Mouse (Mus musculus) thymus, postnatal 10 days (tissue): ENCODE data around the gene Olfr1420.
A peak's percentile ranks its signal among the peaks of the same experiment; 100 is the strongest.
"Not testable (repeated sequence)": the region's sequence is repeated elsewhere in the genome, so short reads cannot be mapped to it uniquely, and the experiment has no call there.

ENCODE experiments used
- DNase-seq, 2 experiments: peaks; one replicate each; pipeline ENCODE4 v3.0.0; 2021; ENCODE audit warnings: low spot score in 2 of 2

The Olfr1420 gene

GRCm38 (mm10) chr19:11886265-11886664 is at the start of gene Olfr1420:
Gene Olfr1420 (plus strand): TSS chr19:11886565.
- no peak for DNase-seq

DNA sequence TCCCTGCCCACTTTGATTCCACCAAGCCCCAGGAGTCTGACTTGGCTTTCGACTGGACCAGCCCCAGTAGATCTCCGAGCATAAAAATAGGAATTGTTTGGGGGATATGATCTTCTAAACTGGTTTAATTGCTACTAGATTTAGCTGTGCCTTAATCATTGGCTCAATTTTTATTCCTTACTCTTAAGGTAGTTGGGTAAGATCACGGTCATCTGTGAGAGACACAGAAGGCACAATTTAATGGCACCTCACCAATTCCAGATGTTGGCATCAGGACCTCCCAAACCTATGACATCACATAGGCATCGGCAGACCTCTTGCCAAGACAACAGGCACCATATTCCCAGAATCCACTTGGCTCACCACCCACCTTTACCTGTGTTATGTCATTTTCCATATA is 47.2 kb upstream of the Olfr1420 start, which contains the start of gene Olfr1417:
Gene Olfr1417 (minus strand): TSS at position 101 of the 400 bp plus-strand sequence.
- DNase-seq = no peak

- DNase-seq = no peak
These were observed 40.0 kb upstream of the Olfr1420 start for GRCm38 (mm10) chr19:11846333-11846732.

DNA sequence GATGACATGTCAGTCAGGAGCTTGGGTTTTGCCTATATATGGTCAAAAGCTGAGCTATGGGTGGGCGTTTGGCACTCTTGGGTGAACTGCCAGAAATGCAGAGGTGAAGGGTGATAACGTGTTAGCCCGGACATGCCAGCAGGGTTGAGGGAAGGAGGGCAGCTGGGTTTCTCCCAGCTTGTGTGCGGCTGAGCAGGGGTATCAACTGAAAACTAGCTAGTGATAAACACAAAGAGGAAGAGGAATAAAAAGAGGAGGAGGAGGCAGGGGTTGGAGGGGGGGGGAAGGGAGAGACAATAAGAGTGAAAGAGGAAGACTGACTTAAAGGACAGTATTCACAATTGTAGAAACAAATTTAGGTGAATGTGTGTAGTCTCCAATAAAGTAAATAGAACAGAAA is 33.7 kb upstream of the Olfr1420 start:
- DNase-seq = no peak

- DNase-seq = no peak
These were observed 31.5 kb upstream of the Olfr1420 start for GRCm38 (mm10) chr19:11854821-11855220.

- no peak for DNase-seq
These were observed 29.9 kb upstream of the Olfr1420 start for GRCm38 (mm10) chr19:11856506-11856905.

DNA sequence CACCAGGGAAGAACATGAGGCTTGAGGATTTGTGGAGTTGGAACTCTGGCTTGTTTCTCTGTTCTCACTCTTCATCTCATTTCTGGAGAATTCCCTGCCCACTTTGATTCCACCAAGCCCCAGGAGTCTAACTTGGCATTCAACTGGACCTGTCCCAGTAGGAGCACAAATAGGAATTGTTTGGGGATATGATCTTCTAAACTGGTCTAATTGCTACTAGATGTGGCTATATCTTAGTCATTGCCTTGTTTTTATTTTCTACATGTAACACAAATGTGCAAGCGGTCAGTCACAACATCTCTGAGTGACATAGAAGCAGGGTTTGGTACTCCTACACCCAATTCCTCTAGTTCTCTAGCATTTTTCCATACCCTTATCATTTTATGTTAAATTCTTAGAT is 25.4 kb upstream of the Olfr1420 start, which contains the start of gene Olfr1418:
Gene Olfr1418 (minus strand): TSS at position 101 of the 400 bp plus-strand sequence.
- no peak for DNase-seq

DNA sequence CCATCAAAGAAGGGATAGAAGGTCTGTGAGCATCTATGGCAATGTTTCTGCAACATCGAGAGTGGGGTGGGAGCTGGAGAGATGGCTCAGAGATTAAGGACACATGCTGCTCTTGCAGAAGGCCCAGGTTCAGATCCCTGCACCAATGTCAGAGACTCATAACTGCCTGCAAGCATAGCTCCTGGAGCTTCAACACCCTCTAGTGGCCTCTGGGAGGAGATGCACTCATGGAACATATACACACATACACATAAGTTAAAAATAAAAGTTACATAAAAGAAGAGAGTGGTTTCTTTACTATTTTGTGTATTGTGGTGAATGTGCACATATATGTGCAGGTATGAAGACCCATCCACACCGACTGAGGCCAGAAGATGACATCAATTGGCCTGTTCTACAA is 18.5 kb upstream of the Olfr1420 start:
- DNase-seq = no peak

- DNase-seq = no peak
These were observed 11.4 kb upstream of the Olfr1420 start, which contains the start of gene Olfr1419 for GRCm38 (mm10) chr19:11875006-11875405. Gene Olfr1419 (minus strand): TSS chr19:11875106.

DNA sequence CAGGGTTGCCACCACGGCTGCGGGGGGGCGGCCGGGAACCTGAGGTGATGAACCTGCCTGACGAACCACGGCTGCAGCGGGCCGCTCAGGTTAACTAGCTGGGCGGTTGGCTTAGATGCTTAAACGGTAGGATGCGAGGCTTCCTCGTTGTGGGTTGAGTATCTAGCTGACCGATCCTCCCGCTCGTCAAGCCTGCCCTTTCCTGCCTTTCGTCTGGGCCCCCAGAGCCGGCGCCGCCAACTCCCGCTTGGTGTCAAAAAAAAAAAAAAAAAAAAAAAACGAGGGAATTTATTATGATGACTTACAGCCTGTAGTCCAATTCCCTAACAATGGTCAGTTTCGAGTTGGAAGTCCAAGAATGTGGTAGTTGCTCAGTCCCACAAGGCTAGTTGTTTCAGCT is 8.0 kb upstream of the Olfr1420 start:
- DNase-seq = not testable (repeated sequence)

DNA sequence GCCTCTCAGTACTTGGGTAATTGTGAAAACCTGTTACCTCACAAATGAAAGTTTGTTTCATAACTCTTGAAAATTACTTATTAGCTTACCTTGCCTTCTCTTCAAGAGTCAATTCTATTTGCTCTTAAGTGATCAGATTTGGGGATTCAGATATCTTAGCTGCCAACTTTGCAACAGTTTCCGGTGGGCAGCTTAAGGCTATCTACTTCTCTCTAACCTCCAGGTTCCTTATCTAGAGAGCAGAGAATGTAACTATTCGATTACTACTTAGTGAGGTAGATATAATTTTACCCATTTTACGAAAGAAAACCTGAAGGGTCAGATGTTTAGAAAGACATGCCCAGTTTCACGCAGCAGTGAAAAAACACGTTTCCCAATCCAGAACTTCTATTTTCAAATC is 24.7 kb downstream of the Olfr1420 start:
- DNase-seq = no peak

GRCm38 (mm10) chr19:11911603-11912002 is 25.2 kb downstream of the Olfr1420 start:
- peak in 1 of 2 experiments; percentile 10 for DNase-seq

DNA sequence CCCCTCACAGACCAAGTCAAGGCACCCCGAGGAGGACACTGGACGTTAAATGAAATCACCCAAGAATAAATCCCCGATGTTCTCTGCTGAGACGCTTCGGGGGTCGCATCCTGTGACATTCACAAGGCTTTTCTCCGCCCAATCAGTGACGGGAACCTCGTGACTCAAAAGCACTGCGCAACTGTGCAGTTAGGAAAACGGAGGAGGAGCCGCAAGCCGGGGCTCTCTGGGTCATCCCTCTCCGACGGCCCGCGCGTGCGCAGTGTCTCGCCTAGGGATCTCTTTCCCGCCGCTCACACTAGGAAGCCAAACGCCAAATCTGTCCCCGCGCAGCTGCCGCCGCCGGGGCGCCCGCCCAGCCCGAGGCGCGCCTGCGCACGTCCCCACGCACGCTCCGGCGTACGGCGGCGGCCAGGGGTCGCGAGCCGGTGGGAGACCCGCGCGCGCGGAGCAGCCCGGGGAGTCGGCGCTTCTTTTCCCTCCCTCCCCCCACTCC is 25.7 kb downstream of the Olfr1420 start, which contains the start of gene Patl1:
Gene Patl1 (plus strand): TSS at position 363 of the 496 bp plus-strand sequence.
- peak; percentile 98 for DNase-seq

GRCm38 (mm10) chr19:11912533-11913121 is 26.3 kb downstream of the Olfr1420 start:
- peak; percentile 41 to 57 for DNase-seq

DNA sequence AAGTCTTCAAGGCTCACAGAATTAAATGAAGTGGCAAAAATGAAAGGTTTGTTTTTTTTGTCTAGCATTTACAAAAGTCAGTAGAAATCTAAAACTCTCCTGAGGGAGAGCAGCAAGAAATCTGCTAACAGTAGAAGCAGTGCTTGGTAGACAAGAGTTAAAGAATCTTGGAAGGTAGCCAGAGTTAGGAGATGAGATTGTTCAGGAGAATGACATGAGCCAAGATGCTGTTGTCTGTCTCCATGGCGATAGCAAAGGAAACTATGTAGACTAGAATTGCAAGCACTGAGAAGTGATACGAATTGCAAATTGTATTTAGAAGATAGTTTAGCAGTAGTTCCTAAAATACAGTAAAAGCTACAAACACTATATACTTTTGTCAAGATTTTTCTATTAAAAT is 29.4 kb downstream of the Olfr1420 start:
- DNase-seq = no peak

- DNase-seq = no peak
These were observed 35.7 kb downstream of the Olfr1420 start for GRCm38 (mm10) chr19:11922068-11922467.

DNA sequence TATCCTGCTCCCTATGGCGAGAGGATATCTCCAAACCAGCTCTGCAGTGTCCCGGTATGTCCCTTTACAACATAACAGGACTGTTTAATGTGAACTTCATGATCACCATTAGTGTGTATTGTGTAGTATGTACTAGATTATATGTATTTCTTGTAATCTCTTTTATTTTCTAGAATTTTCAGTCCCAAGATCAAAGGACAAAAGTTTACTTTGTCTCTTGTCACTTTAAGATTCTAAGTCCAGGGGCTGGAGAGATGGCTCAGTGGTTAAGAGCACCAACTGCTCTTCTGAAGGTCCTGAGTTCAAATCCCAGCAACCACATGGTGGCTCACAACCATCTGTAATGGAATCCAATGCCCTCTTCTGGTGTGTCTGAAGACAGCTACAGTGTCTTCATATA is 36.1 kb downstream of the Olfr1420 start:
- DNase-seq = not testable (repeated sequence)

DNA sequence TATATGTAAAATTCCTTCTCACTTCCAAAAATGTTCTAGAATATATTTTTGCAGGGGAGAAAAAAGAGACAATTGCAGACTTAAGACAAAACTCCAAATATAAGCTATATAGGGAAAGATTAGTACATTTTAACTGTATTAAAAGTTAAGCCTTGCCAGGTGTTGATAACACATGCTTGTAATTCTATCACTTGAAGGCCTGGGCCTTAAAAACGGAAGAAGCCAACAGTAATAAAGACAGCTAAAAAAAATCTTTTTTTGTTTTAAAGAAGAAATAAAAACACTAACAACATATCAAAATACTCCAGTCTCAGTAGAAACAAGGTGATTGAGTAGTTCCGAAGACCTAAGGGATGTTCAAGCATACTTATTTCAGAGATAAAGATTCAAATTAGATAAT is 40.0 kb downstream of the Olfr1420 start:
- no peak for DNase-seq

GRCm38 (mm10) chr19:11928025-11928748 is 41.8 kb downstream of the Olfr1420 start:
- no peak for DNase-seq

DNA sequence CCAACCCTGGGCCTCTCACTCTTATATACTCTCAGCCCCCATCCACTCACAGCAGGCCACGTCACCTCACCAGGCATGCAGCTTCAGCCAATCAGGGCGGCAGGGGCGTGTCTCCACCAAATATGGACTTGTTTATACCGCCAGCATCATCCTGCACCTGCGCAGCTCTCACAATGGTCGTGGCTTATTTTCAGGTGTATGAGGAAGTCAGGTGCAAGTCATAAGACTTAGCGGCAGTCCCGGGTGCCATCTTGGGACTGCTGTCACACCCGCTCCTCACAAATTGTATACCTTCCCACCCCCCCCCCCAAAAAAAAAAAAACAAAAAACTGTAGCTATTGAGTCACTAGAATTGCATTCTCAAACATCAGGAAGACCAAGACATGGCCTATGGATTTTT is 60.1 kb downstream of the Olfr1420 start:
- not testable (repeated sequence) for DNase-seq
